Mouse (Mus musculus): Measurements from ENCODE around the gene Zfp94. TPM values are rescaled to one million over a fixed set of nuclear protein-coding genes. Genes with fewer than 3 reads are reported as not detected.

The Zfp94 gene
- 8.8 TPM for polyA plus RNA-seq (2021)

DNA sequence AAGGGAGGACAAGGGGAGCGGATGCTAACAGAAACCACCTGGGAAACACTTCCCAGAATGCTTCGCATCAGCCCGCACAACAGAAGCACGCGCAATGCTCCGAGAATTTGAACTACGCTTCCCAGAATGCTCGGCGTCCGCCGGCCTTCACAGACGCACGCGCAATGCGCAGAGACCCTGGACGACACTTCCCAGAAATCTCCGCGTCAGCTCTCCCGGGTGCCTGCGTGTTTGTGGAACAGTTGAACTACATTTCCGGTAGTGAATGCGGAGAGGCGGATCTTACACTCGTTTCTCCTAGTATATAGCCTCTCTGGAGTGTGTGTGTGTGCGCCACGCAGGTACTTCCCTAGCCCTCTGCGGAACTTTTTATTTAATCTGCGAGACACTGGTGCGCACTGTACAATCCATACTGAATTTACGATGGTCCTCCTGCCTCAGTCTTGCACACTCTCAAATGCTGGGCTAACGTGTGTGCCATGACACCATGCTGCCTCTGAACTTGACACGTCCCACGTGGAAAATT is at the start of gene Zfp94:
Gene Zfp94 (minus strand): TSS at position 100 of the 526 bp plus-strand sequence.
- ChIA-PET CTCF (no interaction called here), POLR2A (no interaction called here)
- H3K27me3 ChIP-seq = peaks cover 12% of the 10 kb centered on the region
- DNase-seq (ENCODE audit: low read depth, low spot score) (peak; percentile 63), ATAC-seq (peak; percentile 92)
- in situ Hi-C loops (cut with MboI; ENCODE audit: low pct_unique_long_range_greater_than_20kb) = no loop called here
- TF ChIP-seq CTCF (IDR thresholded peaks at IDR 0.05) = no peak

GRCm38 (mm10) chr7:24365258-24366014 is 49.0 kb upstream of the Zfp94 start:
- DNase-seq (ENCODE audit: low read depth, low spot score) (no peak), ATAC-seq (peak; percentile 25)
- no peaks in the 10 kb centered on the region for H3K27me3 ChIP-seq
- ChIA-PET POLR2A (interaction anchor here (0.7 to 1.6 kb wide), 4 partner anchors 19 to 40 kb away, joined by 3 to 4 read pairs (median 4); partner anchors contain the start of gene Smg9), CTCF (interaction anchor here (0.7 to 3.5 kb wide), 12 partner anchors 11 to 107 kb away, joined by 3 to 26 read pairs (median 3); partner anchors contain the start of gene Smg9)
- in situ Hi-C loops (cut with MboI; ENCODE audit: low pct_unique_long_range_greater_than_20kb) = loop anchor here (5.0 kb wide), 1 partner anchor 42 kb away; no protein-coding TSS in a partner anchor
- TF ChIP-seq CTCF (IDR thresholded peaks at IDR 0.05) = no peak

DNA sequence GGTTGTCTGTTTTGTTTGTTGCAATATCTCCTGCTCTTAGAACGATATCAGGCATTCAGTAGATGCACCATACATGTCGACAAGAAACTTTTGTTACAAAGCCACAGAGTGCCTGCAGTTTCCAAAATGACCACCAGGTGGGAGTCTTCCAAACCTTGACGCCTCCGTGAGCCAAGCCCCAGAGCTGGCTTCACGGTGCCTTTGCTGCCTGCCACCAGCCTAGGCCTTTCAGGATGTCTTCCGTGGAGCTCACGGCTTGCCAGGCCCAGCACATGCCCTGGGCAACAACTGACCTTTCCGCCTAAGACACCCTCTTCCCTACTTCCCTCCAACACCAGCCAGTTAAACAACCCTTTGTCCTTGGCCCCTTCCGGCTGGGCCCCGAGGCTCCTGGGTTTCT is 48.4 kb upstream of the Zfp94 start:
- ChIA-PET POLR2A (interaction anchor here (0.7 to 1.6 kb wide), 4 partner anchors 20 to 41 kb away, joined by 3 to 4 read pairs (median 4); partner anchors contain the start of gene Smg9), CTCF (interaction anchor here (0.7 to 3.5 kb wide), 10 partner anchors 12 to 77 kb away, joined by 3 to 26 read pairs (median 4); partner anchors contain the start of gene Smg9)
- in situ Hi-C loops (cut with MboI; ENCODE audit: low pct_unique_long_range_greater_than_20kb) = loop anchor here (5.0 kb wide), 1 partner anchor 42 kb away; no protein-coding TSS in a partner anchor
- DNase-seq (ENCODE audit: low read depth, low spot score) (peak; percentile 44), ATAC-seq (peak; percentile 82)
- TF ChIP-seq CTCF (IDR thresholded peaks at IDR 0.05) = peak; percentile 91
- no peaks in the 10 kb centered on the region for H3K27me3 ChIP-seq

GRCm38 (mm10) chr7:24363228-24363627 is 46.8 kb upstream of the Zfp94 start:
- peak; percentile 63 for TF ChIP-seq CTCF (IDR thresholded peaks at IDR 0.05)
- ChIA-PET POLR2A (interaction anchor here (0.7 kb wide), 1 partner anchor 229 kb away, joined by 8 read pairs; no protein-coding TSS in a partner anchor), CTCF (interaction anchor here (0.7 to 3.5 kb wide), 6 partner anchors 15 to 44 kb away, joined by 3 to 26 read pairs (median 10); no protein-coding TSS in a partner anchor)
- in situ Hi-C loops (cut with MboI; ENCODE audit: low pct_unique_long_range_greater_than_20kb) = no loop called here
- no peaks in the 10 kb centered on the region for H3K27me3 ChIP-seq
- ATAC-seq (no peak), DNase-seq (ENCODE audit: low read depth, low spot score) (no peak)

DNA sequence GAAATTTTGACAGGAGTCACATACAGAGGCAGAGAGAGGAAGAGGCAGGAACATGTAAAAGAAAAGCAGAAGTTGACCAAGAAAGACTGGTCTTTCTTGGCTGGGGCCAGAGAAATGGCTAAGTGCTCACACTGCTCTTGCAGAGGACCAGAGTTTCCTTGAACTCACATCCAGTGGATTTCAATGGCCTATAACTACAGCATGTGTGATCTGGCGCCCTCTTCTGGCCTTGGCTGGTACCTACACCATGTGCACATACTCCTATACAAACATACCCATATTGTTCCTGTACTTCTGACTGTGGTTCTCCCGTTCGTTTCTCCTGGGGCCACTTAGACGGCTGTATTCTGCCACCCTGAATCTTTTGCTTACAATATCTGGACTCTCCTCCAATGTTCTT is 44.5 kb upstream of the Zfp94 start:
- DNase-seq (ENCODE audit: low read depth, low spot score) = no peak
- in situ Hi-C loops (cut with MboI; ENCODE audit: low pct_unique_long_range_greater_than_20kb) = no loop called here
- no peak for ATAC-seq
- peak; percentile 45 for TF ChIP-seq CTCF (IDR thresholded peaks at IDR 0.05)
- ChIA-PET POLR2A (no interaction called here), CTCF (interaction anchor here (0.8 to 2.6 kb wide), 2 partner anchors 13 to 25 kb away, joined by 3 to 11 read pairs; no protein-coding TSS in a partner anchor)
- H3K27me3 ChIP-seq = no peaks in the 10 kb centered on the region

DNA sequence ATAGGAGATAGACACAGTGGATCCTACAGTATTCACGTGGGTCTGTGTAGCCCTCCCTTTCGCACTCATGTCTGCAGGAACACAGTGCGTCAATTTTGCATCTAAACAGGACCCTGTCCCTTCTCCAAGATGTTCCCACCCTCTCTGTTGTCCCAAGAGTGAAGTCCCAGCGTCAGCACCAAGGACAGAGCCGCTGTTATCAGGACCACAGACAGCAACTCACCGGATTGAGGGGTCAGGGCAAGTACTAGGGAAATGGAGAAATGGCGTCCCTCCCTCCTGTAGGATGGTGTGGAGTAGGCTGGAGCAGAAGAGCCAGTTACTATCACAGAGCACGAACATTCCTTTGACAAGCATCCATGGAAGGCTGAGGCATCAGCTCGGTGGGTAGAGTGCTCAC is 42.8 kb upstream of the Zfp94 start:
- no peak for TF ChIP-seq CTCF (IDR thresholded peaks at IDR 0.05)
- in situ Hi-C loops (cut with MboI; ENCODE audit: low pct_unique_long_range_greater_than_20kb) = no loop called here
- H3K27me3 ChIP-seq = peaks cover 3% of the 10 kb centered on the region
- ATAC-seq = no peak
- DNase-seq (ENCODE audit: low read depth, low spot score) = no peak
- CTCF ChIA-PET = no interaction called here
- POLR2A ChIA-PET = no interaction called here

- H3K27me3 ChIP-seq = peaks cover 15% of the 10 kb centered on the region
- in situ Hi-C loops (cut with MboI; ENCODE audit: low pct_unique_long_range_greater_than_20kb) = no loop called here
- no peak for ATAC-seq
- no peak for TF ChIP-seq CTCF (IDR thresholded peaks at IDR 0.05)
- CTCF ChIA-PET = interaction anchor here (1.1 kb wide), 1 partner anchor 52 kb away, joined by 4 read pairs; no protein-coding TSS in a partner anchor
- POLR2A ChIA-PET = no interaction called here
- DNase-seq (ENCODE audit: low read depth, low spot score) = no peak
Measured at GRCm38 (mm10) chr7:24357899-24358298, 41.4 kb upstream of the Zfp94 start.

GRCm38 (mm10) chr7:24356081-24356480 is 39.6 kb upstream of the Zfp94 start:
- in situ Hi-C loops (cut with MboI; ENCODE audit: low pct_unique_long_range_greater_than_20kb) = no loop called here
- POLR2A ChIA-PET = no interaction called here

DNA sequence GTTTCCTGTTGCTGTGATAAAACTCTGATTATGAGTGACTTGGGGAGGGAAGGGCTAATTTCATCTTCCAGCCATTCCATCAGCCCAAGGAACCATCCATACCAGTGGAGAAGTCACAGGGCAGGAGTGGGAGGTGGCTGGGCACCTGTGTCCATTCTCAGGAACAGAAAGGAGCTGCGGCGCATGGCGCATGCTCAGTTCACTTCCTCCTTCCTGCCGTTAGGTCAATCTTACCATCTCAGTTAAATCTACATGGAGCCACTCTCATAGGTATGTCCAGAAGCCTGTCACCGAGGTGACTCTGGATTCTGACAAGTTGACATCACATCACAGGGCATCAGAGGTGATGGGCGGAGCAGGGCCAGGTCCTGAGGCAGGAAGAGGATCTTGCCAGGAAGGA is 39.2 kb upstream of the Zfp94 start:
- ChIA-PET CTCF (interaction anchor here (0.7 kb wide), 1 partner anchor 1769 kb away, joined by 3 read pairs; no protein-coding TSS in a partner anchor), POLR2A (no interaction called here)
- ATAC-seq (no peak), DNase-seq (ENCODE audit: low read depth, low spot score) (no peak)
- in situ Hi-C loops (cut with MboI; ENCODE audit: low pct_unique_long_range_greater_than_20kb) = no loop called here
- H3K27me3 ChIP-seq = peaks cover 28% of the 10 kb centered on the region
- TF ChIP-seq CTCF (IDR thresholded peaks at IDR 0.05) = no peak

More at GRCm38 (mm10) chr7:24356081-24356480, 39.6 kb upstream of the Zfp94 start:
- H3K27me3 ChIP-seq = peaks cover 28% of the 10 kb centered on the region
- no peak for TF ChIP-seq CTCF (IDR thresholded peaks at IDR 0.05)
- DNase-seq (ENCODE audit: low read depth, low spot score) = no peak
- CTCF ChIA-PET = no interaction called here
- no peak for ATAC-seq

- no peak for TF ChIP-seq CTCF (IDR thresholded peaks at IDR 0.05)
- no peak for DNase-seq (ENCODE audit: low read depth, low spot score)
- ChIA-PET POLR2A (no interaction called here), CTCF (interaction anchor here (0.9 to 1.5 kb wide), 3 partner anchors 12 to 24 kb away, joined by 3 to 4 read pairs (median 3); no protein-coding TSS in a partner anchor)
- in situ Hi-C loops (cut with MboI; ENCODE audit: low pct_unique_long_range_greater_than_20kb) = no loop called here
- ATAC-seq = no peak
- peaks cover 36% of the 10 kb centered on the region for H3K27me3 ChIP-seq
Measured at GRCm38 (mm10) chr7:24348896-24349295, 32.4 kb upstream of the Zfp94 start, which contains the start of gene Lypd5. Gene Lypd5 (plus strand): TSS chr7:24349196.
